Mouse (Mus musculus) kidney, embryonic 14.5 days (tissue): Measurements from ENCODE around the gene Erc1. TPM values are rescaled to one million over a fixed set of nuclear protein-coding genes. Genes with fewer than 3 reads are reported as not detected.

Experiments
- ATAC-seq: fragments of 200-750 bp; cut with Nextera tagmentation; 2 replicates; pipeline ENCODE4 v1.8.0; 2017; ENCODE audit warnings: moderate number of reproducible peaks, mild to moderate bottlenecking, moderate TSS enrichment, moderate library complexity; ENCODE audit not compliant: low FRiP score, low TSS enrichment
- H3K27ac ChIP-seq: fragments of 300-500 bp; sonication (generic); 2 replicates; pipeline ENCODE4 v1.5.1; 2014; ENCODE audit warnings: low read depth, mild to moderate bottlenecking, low read length, moderate library complexity, mixed read lengths
- H3K27me3 ChIP-seq: fragments of 300-500 bp; sonication (generic); 2 replicates; pipeline ENCODE4 v1.6.1; 2014; ENCODE audit warnings: mild to moderate bottlenecking, low read length; ENCODE audit not compliant: control insufficient read depth, insufficient read depth
- H3K36me3 ChIP-seq: fragments of 300-500 bp; sonication (generic); 2 replicates; pipeline ENCODE4 v1.6.1; 2014; ENCODE audit warnings: low read length, mixed read lengths; ENCODE audit not compliant: control insufficient read depth, insufficient read depth
- H3K4me1 ChIP-seq: fragments of 300-500 bp; sonication (generic); 2 replicates; pipeline ENCODE4 v1.6.1; 2014; ENCODE audit warnings: low read length, mixed read lengths; ENCODE audit not compliant: control insufficient read depth, insufficient read depth
- H3K4me2 ChIP-seq: fragments of 300-500 bp; sonication (generic); replicated peaks from 2 replicates; pipeline ENCODE4 v1.6.1; 2014; ENCODE audit warnings: low read depth, mild to moderate bottlenecking, low read length
- H3K4me3 ChIP-seq: fragments of 300-500 bp; sonication (generic); 2 replicates; pipeline ENCODE4 v1.5.1; 2014; ENCODE audit warnings: mild to moderate bottlenecking, low read length
- H3K9ac ChIP-seq: fragments of 300-500 bp; sonication (generic); 2 replicates; pipeline ENCODE4 v1.6.1; 2014; ENCODE audit warnings: low read depth, mild to moderate bottlenecking, low read length, moderate library complexity
- H3K9me3 ChIP-seq: fragments of 300-500 bp; sonication (generic); 2 replicates; pipeline ENCODE4 v1.6.1; 2016; ENCODE audit warnings: low read length; ENCODE audit not compliant: control insufficient read depth
- WGBS: fragments of 180-500 bp; shearing (Covaris S2); extraction: QIAGEN DNeasy Blood & Tissue Kit; methylation state at CpG from one replicate; pipeline ENCODE4 v1.1.7; 2014; 5-methylcytosine and 5-hydroxymethylcytosine counted together
- polyA plus RNA-seq: library from polyadenylated mRNA; unstranded; fragments of >200 nt; fragmentation: Nextera tagmentation; extraction: Ambion mirVana; gene quantifications from 2 replicates; pipeline ENCODE4 v1.2.1, GENCODE M21; 2014

Gene Erc1
- polyA plus RNA-seq, 1 experiment from 2014 or later: 30.0 TPM

GRCm38 (mm10) chr6:119849348-119849709 lies 1.4 kb upstream of the Erc1 start:
- H3K4me1 ChIP-seq: peaks cover 12% of the 10 kb centered on the region
- H3K4me2 ChIP-seq: peak overlapping the region; percentile 58
- WGBS: 54% methylated on average over 3 of the region's 3 CpGs
- no peaks in the 10 kb centered on the region for H3K9me3 ChIP-seq
- no peaks in the 10 kb centered on the region for H3K36me3 ChIP-seq
- H3K9ac ChIP-seq: no peak overlapping the region
- no peak overlapping the region for H3K27ac ChIP-seq
- ATAC-seq: no peak
- H3K27me3 ChIP-seq: no peaks in the 10 kb centered on the region
- peak overlapping the region; percentile 76; the same call in 1 of the 2 replicates for H3K4me3 ChIP-seq

- Histone ChIP-seq H3K9me3 (no peaks in the 10 kb centered on the region), H3K4me1 (peaks cover 12% of the 10 kb centered on the region), H3K4me2 (peak overlapping the region; percentile 58), H3K27me3 (no peaks in the 10 kb centered on the region), H3K27ac (peak overlapping the region; percentile 95), H3K9ac (peak overlapping the region; percentile 80), H3K4me3 (peak overlapping the region; percentile 76), H3K36me3 (no peaks in the 10 kb centered on the region)
- 13% methylated on average over 13 of the region's 13 CpGs for WGBS
- ATAC-seq: peak; percentile 60
These were observed 855 bp upstream of the Erc1 start for GRCm38 (mm10) chr6:119848696-119849347.

- H3K9me3 ChIP-seq: no peaks in the 10 kb centered on the region
- H3K27ac ChIP-seq: peak overlapping the region; percentile 95
- WGBS: under 1% methylated on average over 39 of the region's 40 CpGs
- H3K27me3 ChIP-seq: no peaks in the 10 kb centered on the region
- peak overlapping the region; percentile 76 for H3K4me3 ChIP-seq
- no peaks in the 10 kb centered on the region for H3K36me3 ChIP-seq
- ATAC-seq: peak; percentile 61
- H3K9ac ChIP-seq: peak overlapping the region; percentile 80
- peaks cover 12% of the 10 kb centered on the region for H3K4me1 ChIP-seq
- peak overlapping the region; percentile 58 for H3K4me2 ChIP-seq
These were observed 391 bp downstream of the Erc1 start for GRCm38 (mm10) chr6:119847518-119848033.

GRCm38 (mm10) chr6:119846751-119847517 lies 1.0 kb downstream of the Erc1 start:
- ATAC-seq: no peak
- peak overlapping the region; percentile 76 for H3K4me3 ChIP-seq
- no peaks in the 10 kb centered on the region for H3K9me3 ChIP-seq
- no peaks in the 10 kb centered on the region for H3K36me3 ChIP-seq
- H3K9ac ChIP-seq: peak overlapping the region; percentile 80
- H3K4me1 ChIP-seq: peaks cover 12% of the 10 kb centered on the region
- peak overlapping the region; percentile 58 for H3K4me2 ChIP-seq
- H3K27ac ChIP-seq: no peak overlapping the region
- WGBS: 27% methylated on average over 11 of the region's 11 CpGs
- no peaks in the 10 kb centered on the region for H3K27me3 ChIP-seq

- H3K9ac ChIP-seq: no peak overlapping the region
- H3K4me3 ChIP-seq: no peak overlapping the region
- H3K4me2 ChIP-seq: no peak overlapping the region
- H3K27ac ChIP-seq: no peak overlapping the region
- H3K27me3 ChIP-seq: no peaks in the 10 kb centered on the region
- H3K4me1 ChIP-seq: no peaks in the 10 kb centered on the region
- no peak for ATAC-seq
- no peaks in the 10 kb centered on the region for H3K36me3 ChIP-seq
- no peaks in the 10 kb centered on the region for H3K9me3 ChIP-seq
- WGBS: 80% methylated on average over 5 of the region's 5 CpGs
These were observed 18.0 kb downstream of the Erc1 start for GRCm38 (mm10) chr6:119829951-119830350.

GRCm38 (mm10) chr6:119828165-119828564 lies 19.8 kb downstream of the Erc1 start:
- ATAC-seq: no peak
- H3K9me3 ChIP-seq: no peaks in the 10 kb centered on the region
- peaks cover 11% of the 10 kb centered on the region; the same call in 1 of the 2 replicates for H3K36me3 ChIP-seq
- H3K27me3 ChIP-seq: no peaks in the 10 kb centered on the region
- H3K4me2 ChIP-seq: no peak overlapping the region
- no peak overlapping the region for H3K4me3 ChIP-seq
- H3K9ac ChIP-seq: no peak overlapping the region
- no peaks in the 10 kb centered on the region for H3K4me1 ChIP-seq
- 93% methylated on average over 1 of the region's 1 CpGs for WGBS
- H3K27ac ChIP-seq: no peak overlapping the region

GRCm38 (mm10) chr6:119826701-119827100 lies 21.3 kb downstream of the Erc1 start:
- H3K4me2 ChIP-seq: no peak overlapping the region

GRCm38 (mm10) chr6:119822216-119822615 lies 25.8 kb downstream of the Erc1 start:
- H3K4me2 ChIP-seq: no peak overlapping the region
- peaks cover 11% of the 10 kb centered on the region; the same call in 1 of the 2 replicates for H3K36me3 ChIP-seq
- no peaks in the 10 kb centered on the region for H3K9me3 ChIP-seq
- no peak overlapping the region for H3K27ac ChIP-seq
- H3K27me3 ChIP-seq: no peaks in the 10 kb centered on the region
- ATAC-seq: no peak
- H3K4me1 ChIP-seq: no peaks in the 10 kb centered on the region
- no peak overlapping the region for H3K9ac ChIP-seq
- 81% methylated on average over 1 of the region's 1 CpGs for WGBS
- no peak overlapping the region for H3K4me3 ChIP-seq

More at GRCm38 (mm10) chr6:119826701-119827100, 21.3 kb downstream of the Erc1 start:
- H3K9me3 ChIP-seq: no peaks in the 10 kb centered on the region
- 78% methylated on average over 4 of the region's 4 CpGs for WGBS
- ATAC-seq: no peak
- no peaks in the 10 kb centered on the region for H3K4me1 ChIP-seq
- H3K4me3 ChIP-seq: no peak overlapping the region
- no peaks in the 10 kb centered on the region for H3K27me3 ChIP-seq
- H3K9ac ChIP-seq: no peak overlapping the region
- peaks cover 11% of the 10 kb centered on the region; the same call in 1 of the 2 replicates for H3K36me3 ChIP-seq
- no peak overlapping the region for H3K27ac ChIP-seq

- H3K9ac ChIP-seq: no peak overlapping the region
- ATAC-seq: no peak
- WGBS: 95% methylated on average over 1 of the region's 1 CpGs
These were observed 26.8 kb downstream of the Erc1 start for GRCm38 (mm10) chr6:119821158-119821557.

More at GRCm38 (mm10) chr6:119821158-119821557, 26.8 kb downstream of the Erc1 start:
- Histone ChIP-seq H3K9me3 (no peaks in the 10 kb centered on the region), H3K27ac (no peak overlapping the region), H3K4me2 (no peak overlapping the region), H3K36me3 (peaks cover 11% of the 10 kb centered on the region; the same call in 1 of the 2 replicates), H3K27me3 (no peaks in the 10 kb centered on the region), H3K4me1 (no peaks in the 10 kb centered on the region), H3K4me3 (no peak overlapping the region)
